Mouse (Mus musculus) embryonic facial prominence, embryonic 13.5 days (tissue): ENCODE measurements around the gene Gm10750. TPM values are rescaled to one million over a fixed set of nuclear protein-coding genes. Genes with fewer than 3 reads are reported as not detected.
"Not testable (repeated sequence)": the region's sequence is repeated elsewhere in the genome, so short reads cannot be mapped to it uniquely, and the experiment has no call there.

Source experiments
- ATAC-seq: fragments of 200-750 bp; cut with Nextera tagmentation; 2 replicates; pipeline ENCODE4 v1.8.0; 2017; ENCODE audit warnings: low read depth; ENCODE audit not compliant: insufficient number of reproducible peaks, insufficient read depth, low FRiP score, low TSS enrichment
- H3K27ac ChIP-seq: fragments of 300-500 bp; sonication (generic); 2 replicates; pipeline ENCODE4 v1.5.1; 2015; ENCODE audit warnings: moderate library complexity, mild to moderate bottlenecking, inconsistent platforms
- H3K27me3 ChIP-seq: fragments of 300-500 bp; sonication (generic); 2 replicates; pipeline ENCODE4 v1.6.1; 2015; ENCODE audit warnings: mild to moderate bottlenecking, inconsistent platforms
- H3K36me3 ChIP-seq: fragments of 300-500 bp; sonication (generic); 2 replicates; pipeline ENCODE4 v1.6.1; 2015; ENCODE audit warnings: mild to moderate bottlenecking, inconsistent platforms
- H3K4me1 ChIP-seq: fragments of 300-500 bp; sonication (generic); 2 replicates; pipeline ENCODE4 v1.6.1; 2015; ENCODE audit warnings: inconsistent platforms
- H3K4me2 ChIP-seq: fragments of 300-500 bp; sonication (generic); 2 replicates; pipeline ENCODE4 v1.6.1; 2015; ENCODE audit warnings: moderate library complexity, mild to moderate bottlenecking, inconsistent platforms
- H3K4me3 ChIP-seq: fragments of 300-500 bp; sonication (generic); 2 replicates; pipeline ENCODE4 v1.5.1; 2015; ENCODE audit warnings: mild to moderate bottlenecking, inconsistent platforms
- H3K9ac ChIP-seq: fragments of 300-500 bp; sonication (generic); 2 replicates; pipeline ENCODE4 v1.6.1; 2015; ENCODE audit warnings: mild to moderate bottlenecking, inconsistent platforms
- H3K9me3 ChIP-seq: fragments of 300-500 bp; sonication (generic); 2 replicates; pipeline ENCODE4 v1.6.1; 2016; ENCODE audit warnings: inconsistent platforms
- WGBS: fragments of 180-500 bp; shearing (Covaris S2); methylation state at CpG from one replicate; pipeline ENCODE4 v1.1.7; 2015; ENCODE audit warnings: mixed read lengths; 5-methylcytosine and 5-hydroxymethylcytosine counted together
- polyA plus RNA-seq: library from polyadenylated mRNA; unstranded; fragments of >200 nt; fragmentation: Nextera tagmentation; extraction: Ambion mirVana; gene quantifications from 2 replicates; pipeline ENCODE4 v1.2.1, GENCODE M21; 2015

The Gm10750 gene
- not detected in 2 replicates for polyA plus RNA-seq

DNA sequence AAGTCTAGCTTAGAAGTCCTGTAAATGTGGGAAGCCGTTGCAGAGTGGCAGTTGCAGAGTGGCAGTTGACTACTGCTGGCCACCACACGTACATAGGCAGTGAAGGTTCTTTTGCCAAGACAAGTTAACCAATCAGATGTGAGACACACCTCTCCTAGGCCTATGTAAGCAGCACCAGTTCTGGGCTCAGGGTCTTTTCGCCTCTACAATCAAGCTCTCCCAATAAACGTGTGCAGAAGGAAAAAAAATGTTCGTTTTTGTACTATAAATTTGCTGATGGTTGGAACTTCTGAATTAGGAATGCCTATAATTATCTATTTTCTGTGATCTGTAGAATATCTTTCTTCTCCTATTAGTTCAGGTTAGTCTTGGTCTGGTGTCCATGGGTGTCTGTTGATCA, at the start of gene Gm10750:
Gm10750 (minus strand) TSS at position 101 of the 400 bp plus-strand sequence.
- not testable (repeated sequence) for H3K9me3 ChIP-seq, H3K27me3 ChIP-seq, H3K36me3 ChIP-seq, ATAC-seq, H3K4me3 ChIP-seq, H3K27ac ChIP-seq, H3K4me1 ChIP-seq, H3K4me2 ChIP-seq, H3K9ac ChIP-seq
- 70% methylated on average over 5 of the region's 5 CpGs for WGBS

- Histone ChIP-seq H3K27ac (no peak overlapping the region), H3K9me3 (peaks cover 3% of the 10 kb centered on the region; the same call in 1 of the 2 replicates), H3K27me3 (no peaks in the 10 kb centered on the region), H3K9ac (no peak overlapping the region), H3K4me3 (no peak overlapping the region), H3K4me1 (no peaks in the 10 kb centered on the region), H3K4me2 (no peak overlapping the region), H3K36me3 (no peaks in the 10 kb centered on the region)
- 77% methylated on average over 2 of the region's 2 CpGs for WGBS
- no peak for ATAC-seq
These were observed 12.2 kb downstream of the Gm10750 start for GRCm38 (mm10) chr2:149004826-149005225.

DNA sequence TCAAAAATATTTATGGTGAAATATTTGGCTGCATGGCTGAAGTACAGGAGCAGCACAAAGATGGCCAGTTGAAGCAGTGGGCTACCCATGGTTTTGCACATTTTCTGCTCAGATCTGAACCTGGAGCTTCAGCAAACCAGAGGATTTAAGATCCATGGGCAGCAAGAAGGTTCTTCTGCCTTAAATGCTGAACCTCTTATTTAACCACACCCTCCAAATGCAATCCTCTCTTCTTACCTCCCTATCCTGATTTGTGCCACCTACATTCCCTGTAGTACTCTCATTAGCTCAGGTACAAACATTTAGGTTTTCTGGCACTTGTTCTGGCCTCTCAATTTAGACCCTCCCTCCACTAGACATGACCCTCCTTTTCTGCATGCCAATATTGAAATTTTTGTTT, 13.9 kb downstream of the Gm10750 start, which contains the start of gene Gm1330:
Gm1330 (minus strand) TSS at position 101 of the 400 bp plus-strand sequence.
- Histone ChIP-seq H3K27ac (no peak within 1 kb of the TSS), H3K9me3 (peaks cover 3% of the 10 kb centered on the region; the same call in 1 of the 2 replicates), H3K4me2 (no peak within 1 kb of the TSS), H3K9ac (no peak within 1 kb of the TSS), H3K36me3 (no peaks in the 10 kb centered on the region), H3K4me1 (no peaks in the 10 kb centered on the region), H3K27me3 (no peaks in the 10 kb centered on the region), H3K4me3 (no peak within 1 kb of the TSS)
- ATAC-seq: no peak

DNA sequence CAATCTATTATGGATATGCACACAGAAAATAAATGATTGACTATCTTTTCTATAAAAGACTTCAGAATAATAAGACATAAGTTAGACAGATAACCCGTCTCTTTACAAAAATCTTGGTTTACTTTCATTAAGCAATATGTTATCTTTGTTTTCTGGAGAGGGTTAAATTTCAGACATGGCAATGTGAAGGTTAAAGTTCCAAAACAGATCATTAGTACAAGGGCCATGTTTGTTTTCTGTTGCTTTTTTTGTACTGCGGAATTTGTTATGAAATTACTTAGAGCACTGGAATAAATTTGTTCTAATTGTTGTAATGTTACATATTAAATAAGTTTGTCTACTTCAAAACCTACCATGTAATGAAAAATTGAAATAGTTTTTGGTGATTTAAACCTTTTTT, 21.9 kb downstream of the Gm10750 start:
- no peak for ATAC-seq
- Histone ChIP-seq H3K9ac (no peak overlapping the region), H3K27ac (no peak overlapping the region), H3K27me3 (no peaks in the 10 kb centered on the region), H3K4me3 (no peak overlapping the region), H3K4me2 (no peak overlapping the region), H3K4me1 (no peaks in the 10 kb centered on the region), H3K9me3 (no peaks in the 10 kb centered on the region), H3K36me3 (no peaks in the 10 kb centered on the region)
- WGBS: 76% methylated on average over 2 of the region's 2 CpGs

Other genes with a start within 250 kb of the Gm10750 start
- not detected in 2 replicates for gene Cst11, start 245.7 kb downstream of the Gm10750 start, polyA plus RNA-seq
- not detected in 2 replicates for gene 8030411F24Rik, start 235.2 kb downstream of the Gm10750 start, polyA plus RNA-seq
- gene Cst12, start 227.9 kb downstream of the Gm10750 start, polyA plus RNA-seq: not detected in 2 replicates
- gene Cst8, start 218.5 kb downstream of the Gm10750 start, polyA plus RNA-seq: 0.32 TPM in 1 of 2 replicates, not detected in the other
- not detected in 2 replicates for gene Cst13, start 197.2 kb downstream of the Gm10750 start, polyA plus RNA-seq
- not detected in 2 replicates for gene Cst9, start 182.1 kb downstream of the Gm10750 start, polyA plus RNA-seq
- gene 9230104L09Rik, start 152.2 kb downstream of the Gm10750 start, polyA plus RNA-seq: not detected in 2 replicates
- 344 and 387 TPM in 2 replicates for gene Cst3, start 141.5 kb downstream of the Gm10750 start, polyA plus RNA-seq
- not detected in 2 replicates for gene Gm1330, start 14.0 kb downstream of the Gm10750 start, polyA plus RNA-seq